ENCODE assay signal across 8 mouse cellular contexts in the genomic region with DNA sequence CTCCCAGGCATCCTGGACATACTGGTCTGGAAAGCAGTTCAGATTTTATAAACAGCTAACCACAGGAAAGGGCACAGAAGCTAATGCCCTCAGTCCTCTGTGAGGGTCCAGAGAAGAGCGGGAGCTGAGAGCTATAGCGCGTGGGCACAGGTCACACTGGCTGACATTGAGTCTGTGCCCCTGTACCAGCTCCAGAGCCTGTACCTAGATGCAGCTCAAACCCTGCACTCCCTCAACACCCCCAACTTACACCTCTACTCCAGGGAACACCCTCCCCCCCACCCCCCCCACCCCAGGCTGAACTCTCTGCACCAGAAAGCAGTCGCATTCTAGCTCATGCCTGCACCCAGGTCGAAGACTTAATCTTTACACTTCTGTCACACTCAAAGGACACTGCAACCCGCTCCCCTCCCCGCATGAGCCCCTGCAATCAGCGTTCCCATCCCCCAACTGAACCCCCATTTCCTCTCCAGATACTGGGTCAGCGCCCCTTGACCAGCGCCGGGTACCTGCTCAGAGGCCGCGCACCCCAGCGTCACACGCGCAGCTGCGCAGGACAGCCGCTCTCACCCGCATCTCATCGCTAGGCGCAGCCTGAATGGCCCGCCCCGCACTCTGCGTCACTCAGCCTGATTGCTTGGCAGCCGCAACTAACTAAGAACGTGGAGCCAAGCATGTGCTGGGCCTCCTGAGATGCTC. TPM values are rescaled to one million over a fixed set of nuclear protein-coding genes. Genes with fewer than 3 reads are reported as not detected.
DNase-seq lines count a peak whose midpoint lies in the region; ATAC-seq lines count a peak whose summit lies in the region.

No protein-coding gene starts in this region.

- H3K4me1 ChIP-seq in embryonic facial prominence, embryonic 14.5 days (ENCODE audit: control insufficient read depth, insufficient read depth, low read length) = peaks cover 6% of the 10 kb centered on the region; the same call in 1 of the 2 replicates

- peak overlapping the region; percentile 52; the same call in 1 of the 2 replicates for H3K9ac ChIP-seq in embryonic facial prominence, embryonic 14.5 days (ENCODE audit: low read depth, low read length)

- H3K4me2 ChIP-seq in embryonic facial prominence, embryonic 14.5 days (ENCODE audit: low read depth, low read length) = peak overlapping the region; percentile 61

- peak; percentile 80; the same call in 1 of the 2 replicates for ATAC-seq in embryonic facial prominence, embryonic 14.5 days (ENCODE audit: low read depth)
- ATAC-seq in hematopoietic stem cell, adult 5-6 weeks (replicated peaks in 1 of 2; ENCODE audit: insufficient read depth in 1 of 2, low FRiP score in 2 of 2, low TSS enrichment in 1 of 2, low read depth in 1 of 2, poor library complexity in 2 of 2, severe bottlenecking in 2 of 2) = peak; percentile 54 to 57

- peaks cover 30% of the 10 kb centered on the region for H3K27me3 ChIP-seq in embryonic facial prominence, embryonic 14.5 days (replicated peaks; ENCODE audit: control insufficient read depth, insufficient read depth, low read length)

- DNase-seq in adrenal gland, adult (ENCODE audit: inconsistent age in 2 of 2, low spot score in 1 of 2) = peak; percentile 57 to 73
- DNase-seq in adrenal gland, postnatal 4 days (ENCODE audit: low spot score in 2 of 2) = no peak
- DNase-seq in adrenal gland, postnatal 25 days = peak; percentile 56
- peak; percentile 64 for DNase-seq in embryonic facial prominence, embryonic 14.5 days (ENCODE audit: low spot score)
- DNase-seq in left cerebral cortex, postnatal 36 days (ENCODE audit: low spot score in 2 of 2) = peak; percentile 69 to 71
- peak; percentile 57 for DNase-seq in mesoderm, embryonic 11.5 days (ENCODE audit: low read depth, low spot score)
- DNase-seq in spleen, postnatal 36 days (ENCODE audit: low spot score in 2 of 2) = peak; percentile 49 to 59

- intact Hi-C loops in left cerebral cortex, postnatal 36 days (cut with DNase I) = no loop called here

- WGBS in embryonic facial prominence, embryonic 14.5 days = 8% methylated on average over 26 of the region's 26 CpGs

- H3K27ac ChIP-seq in embryonic facial prominence, embryonic 14.5 days (replicated peaks; ENCODE audit: low read depth, low read length) = no peak overlapping the region

- H3K9me3 ChIP-seq in embryonic facial prominence, embryonic 14.5 days (ENCODE audit: control insufficient read depth, low read length) = no peaks in the 10 kb centered on the region

- H3K36me3 ChIP-seq in embryonic facial prominence, embryonic 14.5 days (ENCODE audit: control insufficient read depth, insufficient read depth, low read length) = no peaks in the 10 kb centered on the region

- H3K4me3 ChIP-seq in embryonic facial prominence, embryonic 14.5 days (ENCODE audit: low read depth, low read length) = peak overlapping the region; percentile 32

RNA-seq across cellular contexts. Expression of a gene that starts 0.9 kb away (rescaled TPM):
- total RNA-seq in adrenal gland, postnatal 4 days (2021) = 1 to 10 TPM; 4.1 to 4.3 TPM
- 1.2 and 2.7 TPM in 2 replicates for total RNA-seq in adrenal gland, postnatal 25 days (2021)
- polyA plus RNA-seq in embryonic facial prominence, embryonic 14.5 days (2014; fragmentation: Nextera tagmentation; extraction: Ambion mirVana) = 0.41 and 1.4 TPM in 2 replicates
- 2.6 and 10.0 TPM in 2 replicates for total RNA-seq in hematopoietic stem cell, adult 5-6 weeks (2017)
- 10 to 100 TPM; 40.4 to 44.2 TPM for total RNA-seq in left cerebral cortex, postnatal 36 days (2021)

RNA-seq across cellular contexts. Expression of a gene that starts 8.9 kb away (rescaled TPM):
- total RNA-seq in adrenal gland, postnatal 4 days (2021) = 10 to 100 TPM; 21.3 to 25.1 TPM
- total RNA-seq in adrenal gland, postnatal 25 days (2021) = 18.5 and 22.1 TPM in 2 replicates
- 27.5 and 29.1 TPM in 2 replicates for polyA plus RNA-seq in embryonic facial prominence, embryonic 14.5 days (2014; fragmentation: Nextera tagmentation; extraction: Ambion mirVana)
- total RNA-seq in hematopoietic stem cell, adult 5-6 weeks (2017) = 11.7 and 19.3 TPM in 2 replicates
- 10 to 100 TPM; 32.7 to 38.1 TPM for total RNA-seq in left cerebral cortex, postnatal 36 days (2021)

RNA-seq across cellular contexts. Expression of a gene that starts 40.5 kb away (rescaled TPM):
- total RNA-seq in adrenal gland, postnatal 4 days (2021) = 10 to 100 TPM; 85.6 to 87.2 TPM
- 91.4 and 96.0 TPM in 2 replicates for total RNA-seq in adrenal gland, postnatal 25 days (2021)
- polyA plus RNA-seq in embryonic facial prominence, embryonic 14.5 days (2014; fragmentation: Nextera tagmentation; extraction: Ambion mirVana) = 87.0 and 114 TPM in 2 replicates
- 42.1 and 65.3 TPM in 2 replicates for total RNA-seq in hematopoietic stem cell, adult 5-6 weeks (2017)
- 100 to 1,000 TPM; 149 to 153 TPM for total RNA-seq in left cerebral cortex, postnatal 36 days (2021)

Comparison
In these comparisons a context has a peak if more than half of its experiments do, and no peak if none do; other contexts are left out.
1. DNase-seq: peak in adrenal gland, adult (2 of 2), adrenal gland, postnatal 25 days (single experiment), embryonic facial prominence, embryonic 14.5 days (single experiment), left cerebral cortex, postnatal 36 days (2 of 2), mesoderm, embryonic 11.5 days (single experiment) and spleen, postnatal 36 days (2 of 2); none in adrenal gland, postnatal 4 days (0 of 2).